Mouse (Mus musculus) myocyte (in vitro differentiated cells): ENCODE data around the gene Gm49333.

Source experiments
- CEBPB ChIP-seq: IDR thresholded peaks from 2 replicates; pipeline ENCODE4 v1.6.1; 2011; ENCODE audit warnings: mild to moderate bottlenecking, moderate library complexity; ENCODE audit not compliant: poor library complexity, insufficient read depth, severe bottlenecking
- MAX ChIP-seq: IDR thresholded peaks from one replicate; pipeline ENCODE4 v1.6.1; 2011; ENCODE audit warnings: low read depth, mild to moderate bottlenecking, control low read depth
- MYOD1 ChIP-seq, 3 experiments: IDR thresholded peaks; one replicate each; pipeline ENCODE4 v1.6.1; 2011; ENCODE audit warnings: control low read depth in 2 of 3, low read depth in 2 of 3, mild to moderate bottlenecking in 2 of 3, moderate library complexity in 1 of 3; ENCODE audit not compliant: insufficient read length in 2 of 3, control insufficient read depth in 1 of 3
- MYOG ChIP-seq, 3 experiments: IDR thresholded peaks; one replicate each; pipeline ENCODE4 v1.6.1; 2011; ENCODE audit warnings: control low read depth in 2 of 3, low read depth in 2 of 3, mild to moderate bottlenecking in 2 of 3; ENCODE audit not compliant: insufficient read length in 2 of 3, control insufficient read depth in 1 of 3, insufficient read depth in 1 of 3
- POLR2A ChIP-seq: IDR thresholded peaks from one replicate; pipeline ENCODE4 v1.6.1; 2011; ENCODE audit warnings: low read depth, mild to moderate bottlenecking, control low read depth, moderate library complexity; ENCODE audit not compliant: insufficient read length
- POLR2AphosphoS2 ChIP-seq: IDR thresholded peaks from one replicate; pipeline ENCODE4 v1.6.1; 2011; ENCODE audit warnings: low read depth, control low read depth; ENCODE audit not compliant: insufficient read length
- REST ChIP-seq: IDR thresholded peaks from one replicate; pipeline ENCODE4 v1.6.1; 2011; ENCODE audit warnings: mild to moderate bottlenecking, control low read depth, moderate library complexity; ENCODE audit not compliant: insufficient read depth, insufficient read length
- TCF12 ChIP-seq: IDR thresholded peaks from one replicate; pipeline ENCODE4 v1.6.1; 2011; ENCODE audit warnings: mild to moderate bottlenecking, control low read depth; ENCODE audit not compliant: poor library complexity, insufficient read depth, severe bottlenecking

DNA sequence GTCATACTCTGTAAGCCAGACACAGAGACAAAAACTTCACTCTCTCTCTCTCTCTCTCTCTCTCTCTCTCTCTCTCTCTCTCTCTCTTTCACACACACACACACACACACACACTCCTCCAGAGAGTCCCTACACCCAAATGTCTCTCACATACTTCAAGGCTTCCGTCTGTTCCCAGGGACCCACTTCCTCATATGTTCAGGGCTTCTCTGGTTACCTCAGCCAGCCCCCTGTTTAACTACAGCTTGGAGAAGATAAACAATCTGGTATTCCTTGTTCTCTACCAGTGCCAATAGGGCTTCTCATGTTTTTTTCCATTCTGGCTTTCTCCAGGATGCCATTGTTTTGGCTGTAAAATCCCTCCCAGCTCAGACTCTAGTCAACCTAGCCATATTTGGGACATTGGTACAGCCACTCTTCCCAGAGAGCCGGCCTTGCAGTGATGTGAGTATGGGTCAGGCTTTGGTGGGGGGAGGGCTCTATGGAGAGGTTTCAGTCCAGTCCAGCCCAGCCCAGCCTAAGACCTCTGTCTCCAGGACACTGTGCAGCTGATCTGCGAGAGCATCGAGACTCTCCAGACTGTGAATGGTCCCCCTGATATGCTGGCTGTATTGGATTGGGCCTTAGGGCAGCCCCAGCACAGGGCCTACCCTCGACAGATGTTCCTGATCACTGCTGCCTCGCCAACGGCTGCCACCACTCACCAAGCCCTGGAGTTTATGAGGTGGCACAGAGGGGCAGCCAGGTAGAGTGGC, 14.5 kb upstream of the Gm49333 start:
- no peak for TF ChIP-seq POLR2A
- no peak for TF ChIP-seq REST
- TF ChIP-seq MYOG (IDR thresholded peaks at IDR 0.05; ENCODE audit: control insufficient read depth in 1 of 3, insufficient read depth in 1 of 3, insufficient read length in 2 of 3, low read depth in 2 of 3): no peak
- TF ChIP-seq CEBPB: no peak
- no peak for TF ChIP-seq POLR2AphosphoS2
- no peak for TF ChIP-seq MAX
- no peak for TF ChIP-seq TCF12
- no peak for TF ChIP-seq MYOD1 (IDR thresholded peaks at IDR 0.05; ENCODE audit: control insufficient read depth in 1 of 3, insufficient read length in 2 of 3, low read depth in 2 of 3)
